Mouse (Mus musculus): ENCODE data around the gene Col1a2. TPM values are rescaled to one million over a fixed set of nuclear protein-coding genes. Genes with fewer than 3 reads are reported as not detected.

Gene Col1a2
- total RNA-seq (2021): 100 to 1,000 TPM; 123 to 220 TPM
- long read RNA-seq, experiment 1, partial matches to known transcripts: 33 of 39 reads
- long read RNA-seq, experiment 1, other reads (novel, unspliced or antisense): 6 of 39 reads
- long read RNA-seq, experiment 2, partial matches to known transcripts: 9 of 12 reads
- long read RNA-seq, experiment 2, other reads (novel, unspliced or antisense): 3 of 12 reads

DNA sequence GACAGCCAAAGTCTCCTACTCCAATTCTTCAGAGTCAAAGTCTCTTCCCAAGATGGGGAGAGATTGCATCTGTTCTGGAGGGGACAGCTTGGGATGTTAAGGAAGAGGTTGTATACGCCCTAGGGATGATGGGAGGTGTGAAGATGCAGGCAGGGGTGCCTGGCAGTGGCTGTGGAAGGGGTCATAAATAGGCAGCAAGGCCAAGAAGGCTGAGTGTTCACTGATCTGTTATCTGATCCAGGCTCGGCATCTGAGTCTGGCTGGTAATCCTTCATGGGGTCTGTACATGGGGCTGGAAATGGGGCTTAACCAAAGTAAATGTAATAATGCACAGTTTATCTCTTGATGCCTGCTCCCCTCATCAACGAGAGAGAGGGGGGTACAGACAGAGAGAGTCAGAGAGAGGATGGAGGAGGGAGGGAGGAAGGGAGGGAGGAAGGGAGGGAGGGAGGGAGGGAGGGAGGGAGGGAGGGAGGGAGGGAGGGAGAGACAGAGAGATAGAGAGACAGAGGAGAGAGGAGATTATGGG, at the start of gene Col1a2:
Gene Col1a2, plus strand, starts transcription at position 212 of the 529 bp plus-strand sequence.
- no peak for DNase-seq

DNA sequence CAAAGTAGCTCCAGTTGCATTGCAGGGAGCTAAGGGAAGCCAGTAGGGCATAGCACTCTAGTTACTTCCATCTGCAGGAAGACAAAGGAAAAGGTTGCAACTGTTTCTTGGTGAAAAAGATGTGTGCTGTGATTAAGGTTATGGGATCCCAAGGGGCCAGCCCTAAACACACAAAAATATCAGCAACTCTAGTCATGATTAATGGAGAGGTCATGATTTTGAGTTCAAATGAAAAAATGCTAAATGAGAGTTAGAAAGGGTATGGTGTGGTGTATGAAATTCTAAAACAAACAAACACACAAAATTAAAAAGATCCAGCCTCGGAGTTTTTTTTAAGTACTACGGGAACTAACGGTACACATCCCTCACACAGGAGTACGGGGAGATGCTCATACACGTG, 49.1 kb upstream of the Col1a2 start:
- no peak for DNase-seq

DNA sequence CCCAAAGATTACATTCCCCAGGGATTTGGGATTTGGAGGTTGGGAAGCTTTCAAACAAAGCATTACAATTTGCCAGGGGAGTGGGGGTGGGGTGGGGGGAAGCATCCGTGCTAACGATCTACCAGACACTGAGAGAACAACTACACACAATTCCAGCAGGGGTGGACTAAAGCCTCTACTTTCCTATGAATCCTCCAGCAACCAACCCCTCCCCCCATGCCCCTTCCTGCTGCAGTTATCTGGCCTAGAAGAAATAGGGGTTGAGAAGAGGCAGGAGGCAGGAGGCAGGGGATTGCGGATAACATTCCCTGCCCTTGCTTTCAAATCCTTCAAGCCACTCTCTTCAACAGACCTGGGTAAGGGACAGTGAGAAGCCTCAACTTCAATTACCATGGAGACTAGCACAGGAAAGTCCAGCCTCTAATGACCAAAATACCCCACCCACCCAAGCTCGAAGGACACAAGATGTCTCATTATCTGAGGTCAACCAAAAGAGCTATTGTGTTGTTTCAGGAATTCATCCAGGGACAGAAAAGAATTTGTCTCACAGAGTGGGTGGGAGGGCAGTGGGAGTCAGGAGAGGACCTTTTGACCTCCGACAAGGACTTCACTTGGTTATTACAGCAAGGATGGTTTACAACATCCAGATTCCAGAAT, 48.5 kb upstream of the Col1a2 start:
- peak in 1 of 2 experiments; percentile 8 for DNase-seq

DNA sequence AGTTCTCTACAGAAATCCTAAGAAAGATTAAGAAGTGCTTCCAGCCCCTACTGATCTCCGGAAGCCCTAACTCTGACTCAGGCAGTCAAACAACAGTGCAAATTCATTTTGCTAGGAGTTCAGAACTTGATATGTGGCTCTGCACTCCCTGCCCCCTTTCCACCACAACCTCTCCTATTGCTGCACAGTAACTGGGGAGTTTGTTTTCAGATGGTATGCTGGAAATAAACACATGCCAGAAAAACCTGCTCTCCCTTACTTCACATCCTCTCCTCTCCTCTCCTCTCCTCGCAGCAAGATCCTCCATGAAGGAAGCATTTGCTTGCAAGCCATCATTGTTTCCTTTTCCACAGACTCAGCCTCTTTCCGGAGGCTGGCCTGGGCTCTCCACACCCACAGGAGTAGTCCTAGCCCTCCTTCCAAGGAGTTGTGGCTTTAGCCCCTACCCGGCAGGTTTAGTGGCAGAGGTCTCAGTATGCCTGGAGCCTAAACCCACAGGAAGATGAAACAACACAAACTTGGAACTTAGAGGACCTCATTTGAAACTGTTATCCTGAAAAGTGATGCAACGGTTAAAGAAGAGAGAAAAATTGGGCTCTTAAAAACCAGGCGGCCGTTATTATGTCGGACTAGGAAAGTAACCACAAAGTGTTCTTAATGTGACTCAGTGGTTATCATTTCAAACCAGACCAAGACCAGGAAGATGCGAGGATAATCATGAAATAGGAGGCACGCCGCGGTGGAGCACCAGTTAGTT, 47.7 kb upstream of the Col1a2 start:
- DNase-seq: no peak

DNA sequence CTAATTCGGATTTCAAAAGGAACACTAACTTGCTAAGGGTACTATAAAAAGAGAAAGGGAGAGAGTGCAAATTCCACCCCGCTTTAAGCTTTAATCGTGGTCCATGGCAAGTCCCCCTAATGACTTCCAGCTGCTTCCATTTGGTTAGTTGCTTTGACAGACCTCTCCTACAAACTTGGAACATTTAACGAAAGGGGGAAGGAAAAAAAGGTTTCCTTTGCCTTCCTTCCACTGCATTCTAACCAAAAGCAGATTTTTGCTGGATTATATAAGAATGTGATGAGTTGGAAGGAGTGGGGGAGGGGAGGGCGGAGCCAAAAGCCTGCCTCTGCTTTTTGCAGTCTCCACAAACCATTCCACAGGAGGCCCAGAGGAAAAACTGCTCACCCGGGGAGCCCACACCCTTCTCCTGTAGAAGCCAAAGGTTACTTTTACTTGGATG, 47.0 kb upstream of the Col1a2 start:
- peak in 1 of 2 experiments; percentile 60 for DNase-seq

DNA sequence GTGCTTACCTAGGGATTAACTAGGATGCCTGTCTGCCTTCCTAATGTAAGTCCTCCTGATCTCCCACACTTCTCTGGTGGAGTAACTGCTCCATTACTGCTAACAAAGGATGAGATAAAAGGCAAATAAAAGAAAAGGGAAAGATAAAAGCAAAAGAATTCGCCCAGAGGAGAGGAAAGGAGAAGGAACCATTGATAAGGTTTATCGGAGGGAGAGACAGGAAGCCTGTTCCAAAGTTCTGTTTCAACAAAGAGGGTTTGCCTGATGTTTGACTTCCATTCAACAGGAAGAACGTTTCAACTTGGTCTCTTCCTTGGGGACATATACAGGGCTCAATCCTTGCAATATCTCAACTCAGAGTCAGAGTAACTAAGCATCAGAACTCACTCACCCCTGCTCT, 39.3 kb upstream of the Col1a2 start:
- DNase-seq: no peak

DNA sequence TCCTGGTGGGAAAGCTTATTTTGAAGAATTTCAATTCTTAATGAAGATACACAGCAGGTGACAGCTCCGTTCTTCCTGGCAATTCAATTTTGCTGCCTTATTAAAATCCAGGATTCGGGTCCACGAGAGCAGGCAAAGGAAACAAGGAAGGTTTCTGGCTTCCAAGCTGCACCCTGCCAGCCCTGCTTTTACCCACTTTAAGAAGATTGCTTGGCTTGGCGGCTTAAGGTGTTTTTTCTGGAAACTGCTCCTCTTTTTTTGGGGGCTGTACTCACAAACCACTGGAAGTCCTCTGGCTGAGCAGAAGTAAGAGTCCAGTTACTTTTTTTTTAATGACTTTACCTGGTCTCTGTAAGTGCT, 21.1 kb upstream of the Col1a2 start:
- no peak for DNase-seq

DNA sequence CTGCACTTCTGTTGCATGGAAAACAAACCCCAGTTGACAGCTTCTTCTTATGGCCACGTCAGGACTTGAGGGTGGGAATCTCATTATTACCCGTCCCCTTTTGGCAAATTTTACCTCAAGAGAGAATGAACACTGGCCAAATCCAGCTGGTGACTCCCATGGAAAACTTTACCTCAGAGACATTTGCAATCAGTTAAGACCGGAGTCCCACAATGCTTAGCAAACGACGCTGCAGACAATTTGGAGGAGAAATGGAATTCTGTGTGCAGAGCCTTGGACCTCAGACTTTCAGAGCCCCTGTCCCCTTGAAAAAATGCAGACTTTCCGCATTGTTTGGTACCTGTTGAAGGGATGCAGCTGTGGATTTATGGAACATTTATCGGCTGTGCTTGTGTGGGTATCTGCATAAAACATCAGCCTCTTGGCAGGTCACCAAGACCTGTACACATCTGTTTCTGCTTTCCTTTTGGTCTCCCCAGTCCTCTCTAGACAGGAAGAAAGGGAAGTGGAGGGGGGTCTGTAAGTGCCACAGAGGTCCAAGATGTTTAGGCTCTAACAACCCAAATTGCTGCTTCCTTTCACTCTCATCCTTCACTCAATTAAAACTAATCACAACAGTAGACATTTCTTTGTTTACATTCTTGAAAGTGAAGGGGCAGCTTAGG, 20.5 kb upstream of the Col1a2 start:
- no peak for DNase-seq

DNA sequence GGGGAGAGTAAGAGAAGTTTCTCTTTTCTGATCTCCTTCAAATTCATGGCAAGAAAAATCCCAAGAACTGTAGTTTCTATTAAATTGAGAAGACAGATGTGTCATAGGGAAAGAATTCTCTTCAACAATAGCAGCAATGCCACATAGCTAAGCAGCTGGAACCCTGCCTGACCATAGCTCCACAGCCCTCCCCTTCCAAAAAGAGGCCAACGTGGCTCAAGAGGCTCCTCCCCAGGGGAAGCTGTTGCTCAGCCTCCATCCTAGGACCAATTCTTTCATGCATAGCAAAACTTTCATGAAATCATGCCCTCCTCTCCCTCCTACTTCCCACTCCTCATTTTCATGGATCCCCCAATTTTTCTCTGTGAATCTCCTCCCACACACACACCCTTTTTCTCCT, 16.3 kb upstream of the Col1a2 start:
- DNase-seq: peak; percentile 8 to 34

DNA sequence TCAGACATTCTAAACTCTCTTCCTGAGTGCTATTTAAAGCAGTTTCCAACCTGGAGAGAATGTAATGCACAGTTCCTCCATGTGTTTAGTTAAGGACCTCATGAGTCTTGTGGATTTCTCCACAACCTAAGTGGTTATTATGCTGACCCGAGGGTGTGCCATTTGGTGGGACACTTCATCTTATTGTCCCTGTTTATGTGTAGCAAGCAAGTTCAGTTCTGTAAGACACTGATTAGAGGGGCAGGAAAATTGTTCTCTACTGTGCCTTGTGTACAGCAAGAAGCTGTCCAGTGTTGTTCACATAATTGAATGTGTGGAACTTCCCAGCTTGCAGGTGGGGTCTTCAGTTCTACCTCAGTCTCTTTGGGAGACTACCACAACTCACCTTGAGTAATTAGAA, 15.6 kb upstream of the Col1a2 start:
- DNase-seq: no peak

DNA sequence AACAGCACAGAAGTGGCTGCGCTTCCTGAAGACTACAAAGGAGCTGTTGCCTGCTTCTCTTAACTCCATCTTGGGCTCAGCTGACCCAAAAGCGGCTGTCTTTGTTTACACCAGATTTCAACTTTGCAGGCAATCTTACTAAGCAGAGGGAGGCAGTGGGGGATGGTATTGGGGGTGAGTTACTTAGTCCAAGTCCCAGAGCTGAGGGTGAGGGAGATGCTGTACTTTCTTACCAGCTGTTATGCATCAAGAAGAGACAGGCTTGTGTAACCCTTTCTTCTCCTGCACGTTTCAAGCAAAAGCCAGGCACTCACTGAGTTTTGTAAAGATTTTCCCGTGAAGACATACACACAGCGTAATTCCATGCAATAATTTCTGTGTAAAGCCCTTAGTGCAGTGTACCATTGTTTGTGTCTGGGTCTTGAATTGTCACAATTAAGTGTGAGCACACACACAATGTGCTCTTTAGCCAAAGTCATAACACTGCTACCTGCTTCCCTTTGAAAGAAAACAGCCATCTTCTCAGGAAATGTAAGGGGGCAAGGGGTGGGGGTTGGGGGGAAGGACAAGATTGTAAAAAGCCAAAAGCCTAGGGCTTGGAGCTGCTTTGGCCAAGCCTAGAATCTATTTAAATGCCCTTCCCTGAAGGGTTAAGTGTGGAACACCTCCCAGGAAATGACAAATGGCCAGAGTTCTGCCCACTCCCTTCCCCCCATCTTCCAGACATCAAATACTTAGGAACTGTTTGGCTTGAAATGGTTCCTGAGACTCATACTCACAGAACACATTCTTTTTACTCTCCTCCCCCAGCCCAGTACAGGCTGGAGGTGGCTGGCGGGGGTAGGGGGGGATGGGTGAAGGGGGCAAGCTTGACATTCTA, 15.0 kb upstream of the Col1a2 start:
- peak in 1 of 2 experiments; percentile 26 for DNase-seq

DNA sequence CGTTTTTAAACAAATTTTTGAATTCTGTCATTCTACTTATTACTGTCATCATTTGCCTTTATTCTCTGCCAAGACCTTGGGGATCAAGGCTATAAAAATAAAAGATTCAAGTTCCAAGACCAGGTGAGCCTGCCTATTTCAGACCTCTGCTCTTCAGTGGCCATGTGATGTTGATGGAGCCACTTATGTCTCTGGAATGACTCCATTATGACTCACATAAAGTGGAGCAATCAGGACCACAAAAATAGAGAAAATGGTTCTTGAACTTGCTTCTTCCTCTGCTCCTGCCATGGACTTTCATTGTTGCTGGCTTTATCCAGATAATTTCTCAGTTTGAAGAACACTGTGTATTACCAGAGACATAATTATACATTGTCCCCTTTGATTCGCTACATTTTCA, 10.9 kb upstream of the Col1a2 start:
- no peak for DNase-seq

DNA sequence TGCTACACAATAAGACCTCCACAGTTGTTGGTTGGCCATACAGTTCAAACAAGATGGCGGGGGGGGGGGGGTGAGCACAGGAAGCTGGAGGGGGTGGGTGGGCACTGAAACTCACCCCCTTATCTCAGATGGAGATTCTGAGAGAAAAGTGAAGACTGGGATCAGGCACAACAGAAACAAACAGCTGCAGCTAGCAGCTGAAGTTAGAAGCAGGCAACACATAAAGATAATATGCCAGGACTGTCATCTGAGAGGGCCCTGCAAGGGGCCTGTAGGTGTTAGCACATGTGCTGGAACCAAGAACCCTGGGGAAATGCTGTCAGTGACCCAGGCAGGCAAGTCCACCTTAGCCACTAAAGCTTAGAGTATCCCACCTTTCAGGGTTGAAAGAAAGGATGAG, 8.2 kb upstream of the Col1a2 start:
- DNase-seq: no peak

DNA sequence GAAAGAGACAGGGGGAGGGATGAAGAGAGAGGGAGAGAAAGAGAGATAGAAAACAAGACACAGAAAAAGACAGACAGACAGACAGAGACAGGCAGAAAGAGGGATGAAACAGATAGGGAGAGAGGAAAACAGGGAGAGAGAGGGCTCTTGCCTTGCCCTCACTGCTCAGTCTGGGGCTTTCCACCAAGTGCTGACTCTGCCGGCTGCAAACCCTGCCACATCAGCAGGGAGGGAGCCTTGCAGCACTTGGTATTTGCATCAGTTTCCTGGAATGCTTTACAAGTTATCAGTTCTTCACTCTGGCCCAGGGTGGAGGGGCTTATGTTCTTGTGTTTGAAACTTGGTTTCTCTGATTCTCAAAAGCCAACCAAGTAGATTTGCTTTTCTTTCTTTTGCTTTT, 1.5 kb upstream of the Col1a2 start:
- DNase-seq: no peak

DNA sequence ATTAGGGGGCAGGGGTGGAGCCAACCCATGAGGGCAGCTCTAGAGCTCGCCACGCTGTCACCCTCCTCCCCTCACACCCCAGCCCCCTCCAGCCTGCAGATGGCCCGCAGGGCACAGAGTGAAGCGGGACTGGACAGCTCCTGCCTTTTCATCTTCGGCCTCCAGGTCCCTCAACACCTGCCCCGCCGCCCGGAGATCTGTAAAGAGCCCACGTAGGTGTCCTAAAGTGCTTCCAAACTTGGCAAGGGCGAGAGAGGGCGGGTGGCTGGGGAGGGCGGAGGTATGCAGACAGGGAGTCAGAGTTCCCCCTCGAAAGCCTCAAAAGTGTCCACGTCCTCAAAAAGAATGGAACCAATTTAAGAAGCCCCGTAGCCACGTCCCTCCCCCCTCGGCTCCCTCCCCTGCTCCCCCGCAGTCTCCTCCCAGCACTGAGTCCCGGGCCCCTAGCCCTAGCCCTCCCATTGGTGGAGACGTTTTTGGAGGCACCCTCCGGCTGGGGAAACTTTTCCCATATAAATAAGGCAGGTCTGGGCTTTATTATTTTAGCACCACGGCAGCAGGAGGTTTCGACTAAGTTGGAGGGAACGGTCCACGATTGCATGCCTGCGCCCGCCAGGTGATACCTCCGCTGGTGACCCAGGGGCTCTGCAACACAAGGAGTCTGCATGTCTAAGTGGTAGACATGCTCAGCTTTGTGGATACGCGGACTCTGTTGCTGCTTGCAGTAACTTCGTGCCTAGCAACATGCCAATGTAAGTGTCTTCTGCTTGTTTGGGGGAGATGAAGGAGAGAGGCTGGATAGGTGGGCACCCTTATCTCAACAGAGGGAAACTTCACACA, 764 bp downstream of the Col1a2 start:
- DNase-seq: peak; percentile 16 to 41

DNA sequence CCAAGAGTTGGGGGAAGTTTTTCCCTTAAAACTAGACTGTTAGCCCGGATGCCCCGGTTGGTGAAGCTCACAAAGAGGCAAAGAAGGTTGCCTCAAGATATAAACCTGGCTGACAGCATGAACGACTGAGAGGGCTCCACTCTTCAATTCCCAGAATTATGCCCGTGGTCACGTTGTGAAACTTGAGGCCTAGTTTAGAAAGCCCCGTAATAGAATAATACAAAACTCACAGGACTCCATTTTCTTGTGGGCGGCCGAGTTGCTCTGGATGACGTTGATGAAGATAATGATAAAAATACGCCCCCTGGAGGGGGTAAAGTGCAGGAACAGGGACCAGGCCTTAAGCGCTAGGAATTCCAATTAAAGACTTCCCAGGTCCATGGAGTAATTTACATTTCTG, 1.5 kb downstream of the Col1a2 start:
- peak in 1 of 2 experiments; percentile 16 for DNase-seq

DNA sequence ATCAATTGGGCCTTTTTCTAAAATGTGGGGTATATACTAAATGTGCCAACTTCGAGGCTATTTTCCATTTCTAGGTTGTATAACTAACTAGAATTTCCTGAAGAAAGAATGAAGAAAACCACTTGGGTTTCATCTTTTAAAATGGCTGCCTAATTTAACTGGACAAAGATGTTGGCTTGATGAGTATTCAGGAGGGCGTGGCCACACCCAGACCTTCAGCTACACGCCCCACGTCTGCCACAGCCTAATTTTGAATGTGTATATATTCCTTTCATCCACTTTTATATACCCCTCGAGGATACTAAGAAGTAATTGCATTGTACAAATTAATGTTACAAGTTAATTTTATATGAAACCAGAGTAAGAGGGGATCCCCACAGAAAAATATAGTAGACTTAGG, 2.2 kb downstream of the Col1a2 start:
- no peak for DNase-seq

DNA sequence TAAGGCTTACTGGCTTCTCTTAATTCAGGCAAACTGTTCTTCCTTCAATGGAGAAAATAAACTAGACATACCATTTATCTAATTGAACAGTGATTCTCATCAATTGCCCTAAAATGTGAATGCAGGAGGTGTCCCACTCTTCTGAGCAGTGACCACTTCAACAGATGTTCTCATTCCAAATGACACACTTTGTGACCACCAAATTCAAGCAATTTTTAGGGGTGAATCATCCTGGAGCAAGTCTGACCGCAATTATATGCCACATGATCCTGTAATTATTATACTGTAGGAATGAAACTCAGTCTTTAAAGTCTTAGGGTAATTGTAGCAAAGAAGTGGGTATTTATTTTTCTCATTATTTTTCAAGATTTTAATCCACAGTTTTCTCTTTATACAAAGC, 2.7 kb downstream of the Col1a2 start:
- DNase-seq: no peak

DNA sequence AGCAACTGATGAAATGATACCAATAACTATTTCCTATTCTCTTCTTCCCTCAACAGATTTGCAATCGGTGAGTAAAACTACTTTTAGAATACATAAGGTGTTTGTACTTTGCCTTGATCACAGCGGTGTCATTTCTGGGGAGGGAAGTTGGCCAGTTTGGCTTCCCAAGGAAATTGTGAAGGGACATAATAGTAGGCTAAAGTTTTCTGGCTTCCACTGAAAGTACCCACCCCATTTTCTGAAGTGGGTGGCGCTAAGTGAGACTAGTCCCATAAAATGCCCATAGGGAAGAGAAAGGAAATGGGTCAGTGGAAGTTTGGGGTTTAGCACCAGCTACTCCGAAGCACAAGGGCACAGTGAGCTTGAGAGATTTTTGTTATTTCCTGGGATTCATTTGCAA, 3.7 kb downstream of the Col1a2 start:
- DNase-seq: no peak

DNA sequence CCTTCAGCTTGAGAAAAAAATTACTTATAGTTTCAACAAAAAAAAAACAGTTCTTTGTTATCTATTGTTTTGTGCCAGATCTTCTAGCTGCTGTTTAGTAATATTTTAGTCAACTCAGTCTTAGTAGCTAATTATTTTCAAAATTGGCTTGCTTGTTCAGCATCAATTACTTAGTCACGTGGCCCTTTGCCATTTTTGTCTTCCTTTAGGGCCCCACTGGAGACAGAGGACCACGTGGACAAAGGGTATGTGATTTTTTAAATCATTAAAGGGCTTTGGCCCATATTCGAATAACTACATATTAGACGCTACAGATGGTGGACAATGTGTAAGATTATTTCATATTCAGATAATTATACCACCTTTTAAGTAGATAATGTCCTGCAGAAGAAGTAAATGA, 4.8 kb downstream of the Col1a2 start:
- DNase-seq: no peak

DNA sequence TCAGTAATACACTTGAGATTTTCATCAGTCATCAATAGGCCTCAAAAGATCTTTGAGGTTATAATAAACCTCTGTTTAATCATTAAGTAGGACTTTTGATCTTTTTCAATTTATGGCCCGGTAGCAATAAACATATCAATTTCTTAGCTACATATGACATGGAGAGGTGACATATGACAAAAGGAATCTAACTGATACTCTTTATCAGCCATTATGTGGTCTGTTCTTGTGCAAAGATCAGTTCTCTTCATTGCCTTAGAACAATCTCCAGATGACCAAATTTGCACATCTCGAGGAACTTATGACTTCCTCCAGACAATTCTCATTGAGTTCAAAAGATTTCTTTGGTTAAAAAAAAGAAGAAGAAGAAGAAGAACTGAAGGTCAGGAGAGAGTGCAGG, 10.1 kb downstream of the Col1a2 start:
- no peak for DNase-seq
